Mouse (Mus musculus): ENCODE data around the gene Mroh2a.
A peak's percentile ranks its signal among the peaks of the same experiment; 100 is the strongest.

Mroh2a gene

DNA sequence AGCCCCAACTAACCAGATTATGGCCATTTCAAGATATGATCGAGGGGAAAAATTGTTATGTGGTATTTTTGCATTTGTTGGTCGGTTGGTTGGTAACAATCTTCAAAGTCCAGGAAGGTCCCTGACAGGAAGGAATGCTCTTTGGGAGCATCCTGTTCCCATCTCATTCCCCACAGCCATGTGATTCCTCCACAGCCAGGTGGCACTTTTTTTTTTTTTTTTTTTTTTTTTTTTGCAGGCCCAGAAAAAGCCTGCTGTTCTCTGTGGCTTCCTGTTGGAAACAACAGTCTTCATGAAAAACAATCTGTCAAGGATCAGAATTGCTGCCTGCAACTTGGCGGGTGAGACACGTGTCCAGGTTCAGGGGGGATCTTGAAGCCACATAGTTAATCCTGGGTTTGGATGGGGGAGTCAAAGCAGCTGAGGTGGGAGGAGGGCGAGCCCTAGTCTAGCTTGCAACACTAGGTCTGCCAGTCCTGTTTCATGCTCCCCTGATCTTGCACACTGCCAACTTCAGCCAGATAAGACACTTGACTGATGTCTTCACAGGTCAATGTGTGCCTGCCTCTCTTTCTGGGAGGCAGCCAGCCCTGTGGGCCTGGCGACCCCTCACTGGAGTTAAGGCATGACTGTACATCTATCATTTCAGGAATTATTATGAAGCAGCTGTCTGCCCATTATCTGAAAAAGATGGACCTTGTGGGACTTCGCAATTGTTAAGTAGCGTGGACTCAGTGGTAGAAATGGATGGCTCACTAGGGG, 32.3 kb downstream of the Mroh2a start:
- DNase-seq (ENCODE audit: low spot score), result no peak

DNA sequence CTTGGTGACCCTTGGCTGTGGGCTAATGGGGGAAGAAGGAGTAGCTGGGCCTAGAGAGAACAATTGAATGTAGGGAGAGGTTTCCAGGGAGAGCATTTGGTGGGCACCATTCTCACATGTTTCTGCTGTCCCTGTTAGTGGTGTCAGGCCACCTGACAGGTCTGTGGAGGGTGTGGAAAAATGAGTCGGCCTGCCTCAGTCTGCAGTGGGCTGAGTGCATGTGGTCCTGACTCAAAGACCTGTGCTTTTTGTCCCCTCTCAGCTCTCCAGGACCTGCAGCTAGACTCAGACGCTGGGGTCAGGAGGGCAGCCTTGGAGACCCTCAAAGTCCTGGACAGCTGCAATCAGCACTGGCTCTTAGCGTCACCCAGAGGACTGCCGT, 32.8 kb downstream of the Mroh2a start:
- no peak for DNase-seq (ENCODE audit: low spot score)

DNA sequence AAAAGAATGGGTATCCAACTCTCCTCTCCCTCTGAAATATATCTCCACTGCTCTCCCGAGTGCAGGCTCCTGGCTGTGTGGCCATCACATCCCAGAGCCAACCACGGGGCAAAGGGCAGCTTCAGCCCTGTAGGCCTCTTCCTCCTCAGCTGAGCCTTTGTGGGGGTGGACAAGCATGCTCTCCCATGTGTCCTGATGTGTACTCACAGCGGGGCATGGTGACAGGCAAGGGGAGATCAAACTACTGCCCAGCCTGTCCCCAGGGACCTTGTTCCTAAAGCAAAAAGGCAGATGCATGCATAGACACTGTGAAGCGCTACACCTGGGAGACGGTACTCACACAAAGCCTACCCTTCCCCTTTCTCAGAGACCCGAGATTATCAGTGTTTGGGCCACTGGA, 33.3 kb downstream of the Mroh2a start:
- DNase-seq (ENCODE audit: low spot score), result peak; percentile 31

DNA sequence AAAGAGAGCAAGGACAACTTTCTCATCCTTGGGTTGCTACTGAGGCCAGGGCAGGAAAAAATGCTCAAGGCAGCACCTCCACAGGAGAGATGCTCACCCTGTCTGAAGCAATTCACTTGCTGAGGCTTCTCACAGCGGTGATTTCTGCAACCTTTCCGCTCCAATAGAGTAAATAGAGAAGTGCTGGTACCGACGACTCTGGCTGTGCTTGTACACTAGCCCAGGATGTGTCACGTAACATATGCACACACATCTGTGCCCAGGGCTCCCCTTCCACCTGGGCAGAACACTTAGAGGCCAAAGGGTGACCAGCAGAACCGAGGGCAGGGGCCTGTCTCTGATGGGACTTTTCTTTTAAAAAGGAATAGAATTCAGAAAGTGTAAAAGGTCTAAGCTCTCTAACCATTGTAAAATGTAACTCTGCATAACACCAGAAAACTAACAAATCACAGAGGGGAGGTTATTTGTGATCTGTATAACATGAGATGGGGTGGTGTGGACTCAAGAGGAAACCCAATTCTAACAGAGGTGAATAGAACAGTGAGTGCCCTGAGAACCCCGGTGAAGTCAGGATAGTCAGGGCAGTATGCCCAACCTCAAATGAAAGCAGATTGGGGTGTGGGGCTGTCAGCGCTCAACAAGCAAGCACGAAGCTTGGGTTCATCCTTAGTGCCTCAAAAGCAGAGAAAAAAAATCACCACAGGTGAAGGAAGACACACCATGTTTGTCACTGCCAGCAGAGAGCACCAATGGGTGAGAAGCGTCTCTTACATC, 34.0 kb downstream of the Mroh2a start:
- no peak for DNase-seq (ENCODE audit: low spot score)

DNA sequence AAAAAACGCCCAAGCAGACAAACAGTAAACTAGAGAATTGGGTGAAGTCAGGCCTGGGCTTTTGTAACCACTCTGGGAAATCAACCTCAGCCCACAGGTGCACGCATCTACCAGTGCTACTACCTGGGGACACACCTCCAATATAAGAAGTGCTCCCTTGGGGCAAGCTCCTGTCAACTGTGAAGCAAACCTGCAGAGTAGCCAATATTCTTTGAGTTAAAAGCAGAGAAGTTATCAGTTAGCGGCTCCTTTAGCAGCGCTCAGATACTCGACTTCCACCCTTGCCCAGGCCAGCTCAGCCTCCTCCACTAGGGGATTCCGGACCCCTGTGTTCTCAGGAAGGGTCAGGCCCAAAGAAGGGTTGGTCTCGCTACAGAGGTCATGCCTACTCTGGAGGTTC, 34.9 kb downstream of the Mroh2a start:
- DNase-seq (ENCODE audit: low spot score), result no peak

DNA sequence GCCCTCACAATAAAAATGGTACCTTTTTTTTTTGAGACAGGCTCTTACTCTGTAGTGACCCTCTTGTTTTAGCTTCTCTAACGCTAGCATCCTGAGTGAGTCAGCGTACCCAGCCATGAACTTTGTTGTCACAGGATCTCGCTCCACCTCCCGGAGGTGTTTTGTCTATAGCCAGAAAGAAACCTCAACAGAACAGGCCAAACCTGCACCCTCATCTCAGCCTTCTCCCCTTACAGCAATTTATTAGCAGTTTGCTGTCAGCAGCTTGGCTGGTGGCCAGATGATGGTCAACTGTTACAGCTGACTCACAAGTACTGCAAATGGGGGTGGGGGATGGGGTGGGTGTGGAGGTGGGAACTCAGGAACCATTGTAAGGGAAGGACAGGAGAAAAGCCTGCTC, 35.5 kb downstream of the Mroh2a start:
- DNase-seq (ENCODE audit: low spot score), result no peak

DNA sequence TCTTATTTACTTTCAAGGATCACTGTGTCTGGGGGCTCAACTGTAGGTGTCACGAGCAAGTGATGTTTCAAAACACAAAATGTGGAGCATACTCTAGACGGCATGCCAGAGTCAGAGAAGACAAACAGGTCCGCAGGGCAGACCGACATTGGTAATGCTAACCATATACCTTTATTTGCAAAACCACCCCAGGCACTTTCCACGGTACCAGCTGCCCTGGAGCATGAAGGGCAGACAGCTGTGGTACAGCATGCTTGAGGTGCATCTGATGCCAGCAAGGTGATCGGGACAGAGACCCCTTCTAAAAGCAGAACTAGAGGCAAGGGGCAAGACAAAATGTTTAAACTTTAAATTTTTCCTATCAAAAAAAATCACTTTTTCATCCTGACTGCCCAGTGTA, 36.2 kb downstream of the Mroh2a start:
- no peak for DNase-seq (ENCODE audit: low spot score)

DNA sequence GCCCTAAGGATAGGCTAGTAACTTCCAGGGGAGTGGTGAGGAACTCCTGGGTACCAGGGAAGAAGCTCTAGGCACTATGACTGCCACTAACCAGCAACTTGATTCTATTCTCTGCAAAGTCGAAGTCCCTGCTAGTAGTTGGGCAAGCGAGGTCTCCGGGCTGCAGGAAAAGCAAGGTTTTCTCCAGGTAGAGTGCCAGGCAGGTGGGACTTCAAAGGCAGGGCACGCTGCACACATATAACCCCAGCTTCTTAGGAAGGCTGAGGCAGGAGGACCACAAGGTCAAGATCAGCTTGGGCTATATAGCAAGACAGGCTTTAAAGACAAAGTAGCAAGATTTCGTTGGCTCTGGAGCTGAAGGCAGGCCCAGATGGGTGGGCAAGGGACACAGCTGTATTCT, 37.0 kb downstream of the Mroh2a start:
- DNase-seq (ENCODE audit: low spot score), result no peak

DNA sequence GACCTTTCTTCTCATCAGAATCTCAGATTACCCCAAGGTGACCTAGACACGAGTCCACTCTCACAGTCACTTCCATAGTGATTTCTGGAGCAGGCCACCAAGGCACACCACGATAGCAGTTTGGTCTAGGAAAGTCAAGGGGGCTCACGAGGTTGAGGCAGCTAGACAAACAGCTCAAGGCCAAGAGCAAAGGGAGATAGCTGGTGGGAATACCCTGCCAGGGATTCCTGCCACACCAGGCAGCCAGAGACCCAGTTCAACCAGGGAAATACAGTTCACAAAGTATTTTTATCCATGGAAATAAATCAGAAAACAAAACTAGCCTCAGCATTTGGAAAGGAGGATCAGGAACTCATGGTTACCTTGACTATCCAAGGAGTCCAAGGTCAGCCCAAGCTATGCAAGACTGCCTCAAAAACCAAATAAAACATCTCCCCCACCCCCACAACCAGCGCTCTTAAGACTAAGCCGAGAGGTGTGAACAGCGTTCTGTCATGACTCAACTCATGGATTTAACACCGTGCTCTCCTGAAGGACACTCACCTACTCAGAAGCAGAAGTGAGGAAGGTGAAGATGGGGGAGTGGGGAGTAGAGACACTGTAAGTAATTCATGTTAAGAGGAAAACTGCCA, 37.6 kb downstream of the Mroh2a start:
- DNase-seq (ENCODE audit: low spot score), result no peak

DNA sequence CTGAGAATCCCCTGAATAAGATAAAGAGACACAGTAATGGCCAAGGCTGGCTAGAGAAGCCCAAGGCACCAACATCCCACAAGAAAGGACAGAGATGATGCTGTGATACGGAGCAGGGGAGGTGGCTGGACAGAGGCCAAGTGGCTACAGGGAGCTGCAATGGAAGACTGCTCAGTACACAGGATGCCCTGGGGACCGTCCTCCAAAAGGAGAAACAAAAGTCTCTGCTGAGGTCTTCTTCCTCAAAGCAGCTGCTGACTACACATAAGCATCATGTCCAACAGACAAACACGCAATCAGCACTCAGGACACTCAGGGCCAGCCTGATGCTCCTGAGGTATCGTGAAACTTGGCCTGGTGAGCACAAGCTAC, 38.1 kb downstream of the Mroh2a start:
- no peak for DNase-seq (ENCODE audit: low spot score)

DNA sequence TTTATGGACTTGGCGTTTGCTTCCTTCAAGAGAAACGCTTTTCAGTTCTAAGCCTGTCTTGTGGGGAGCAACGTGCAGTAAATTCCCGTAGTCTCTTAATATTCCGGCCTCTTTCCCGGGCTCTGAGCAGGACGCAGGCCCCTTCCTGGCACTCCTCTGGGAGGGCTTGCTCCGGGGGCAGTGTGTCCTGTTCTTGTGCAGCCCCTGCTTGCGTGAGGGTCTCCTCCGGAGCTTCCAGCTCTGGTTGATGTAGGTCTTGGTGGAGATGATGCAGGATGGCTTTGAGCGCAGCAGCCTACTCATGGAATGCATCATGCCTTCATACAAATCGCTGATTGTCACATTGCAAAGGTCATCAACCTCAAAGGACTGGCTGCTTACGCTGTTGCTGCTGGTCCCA, 39.3 kb downstream of the Mroh2a start:
- no peak for DNase-seq (ENCODE audit: low spot score)

DNA sequence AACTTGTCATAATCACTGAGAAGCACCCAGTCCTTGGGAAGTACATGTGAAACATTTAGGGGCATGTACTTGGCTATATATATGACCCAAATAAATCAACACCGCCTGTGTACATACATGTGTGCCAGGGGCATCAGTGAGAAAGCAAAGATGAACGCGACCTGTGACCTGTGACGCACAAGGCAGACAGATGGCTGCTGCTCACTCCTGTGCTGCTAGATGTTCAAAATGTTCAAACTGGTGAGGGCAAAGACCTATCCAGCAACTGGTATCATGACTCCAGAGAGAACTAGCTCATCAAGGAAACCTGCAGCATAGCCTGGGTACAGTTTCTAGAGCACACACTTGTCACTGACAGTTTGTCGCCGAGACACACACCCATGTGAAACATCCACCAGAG, 40.7 kb downstream of the Mroh2a start:
- DNase-seq (ENCODE audit: low spot score), result no peak

DNA sequence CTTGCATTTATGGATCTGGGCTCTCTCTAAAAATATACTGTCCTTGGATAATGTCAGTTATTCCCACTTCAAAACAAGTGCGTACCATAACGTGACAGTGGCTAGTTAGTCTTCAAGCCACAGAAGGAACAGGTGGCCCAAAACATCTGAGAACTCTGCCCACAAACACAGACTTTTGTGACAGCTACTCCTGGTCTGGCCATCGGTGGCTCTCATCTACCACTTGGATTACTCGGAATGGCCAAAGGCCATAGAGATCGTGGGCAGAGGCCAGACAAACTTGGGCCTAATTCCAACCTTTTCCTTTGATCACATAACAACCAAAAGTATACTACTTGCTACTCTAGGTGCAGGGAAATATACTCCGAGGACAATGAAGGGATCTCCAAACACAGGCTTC, 41.3 kb downstream of the Mroh2a start:
- DNase-seq (ENCODE audit: low spot score), result no peak

DNA sequence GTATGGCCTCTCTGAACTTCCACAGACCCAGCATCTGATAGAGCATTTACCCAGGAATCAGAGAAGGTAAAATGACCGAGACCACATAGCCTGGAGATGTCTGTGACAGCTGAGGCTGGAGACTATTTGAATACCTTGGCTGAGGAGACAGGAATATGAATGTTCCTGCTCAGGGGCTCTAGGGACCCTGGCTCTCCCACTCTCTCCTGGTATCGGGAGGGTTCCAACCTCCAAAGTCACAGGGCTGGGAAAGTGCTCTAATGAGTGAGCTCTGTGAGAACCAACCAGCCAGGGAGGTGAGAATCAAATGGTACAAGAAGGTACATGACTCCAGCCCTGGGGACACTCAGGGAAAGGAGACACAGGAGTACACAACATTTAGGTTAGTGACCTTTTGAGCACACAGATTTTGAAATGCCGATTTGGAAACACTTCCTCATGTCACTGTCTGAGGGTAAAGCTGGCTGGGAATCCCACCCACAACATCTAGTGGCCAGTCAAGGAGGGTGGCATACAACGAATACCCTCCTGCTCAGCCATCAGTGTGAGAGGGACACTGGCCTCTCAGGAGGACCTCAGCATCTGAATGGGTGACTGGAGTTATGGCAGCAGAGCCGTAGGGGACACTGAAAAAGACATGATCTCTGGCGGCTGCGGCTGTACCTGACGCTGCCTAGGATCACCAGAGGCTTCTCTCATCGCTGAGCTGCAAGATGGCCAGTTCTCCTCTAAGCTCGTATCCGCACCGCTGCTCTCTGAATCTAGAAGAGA, 42.9 kb downstream of the Mroh2a start:
- no peak for DNase-seq (ENCODE audit: low spot score)

DNA sequence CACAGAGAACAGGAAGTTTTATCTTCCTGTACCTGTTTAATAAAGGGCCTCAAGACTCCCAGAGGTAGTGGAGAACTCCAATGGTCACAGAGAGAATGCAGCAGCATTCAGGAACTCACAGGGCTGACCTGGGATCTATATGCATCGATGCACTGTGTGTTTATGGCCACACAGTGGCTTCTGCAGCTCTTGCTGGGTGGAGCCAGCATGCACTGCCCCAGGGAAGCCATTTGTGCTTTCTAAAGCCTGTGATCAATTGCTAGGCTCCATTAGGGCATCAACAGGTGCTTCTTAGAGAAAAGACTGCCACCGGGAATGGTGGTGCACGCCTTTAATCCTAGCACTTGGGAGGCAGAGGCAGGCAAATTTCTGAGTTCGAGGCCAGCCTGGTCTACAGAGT, 46.1 kb downstream of the Mroh2a start:
- DNase-seq (ENCODE audit: low spot score), result no peak

DNA sequence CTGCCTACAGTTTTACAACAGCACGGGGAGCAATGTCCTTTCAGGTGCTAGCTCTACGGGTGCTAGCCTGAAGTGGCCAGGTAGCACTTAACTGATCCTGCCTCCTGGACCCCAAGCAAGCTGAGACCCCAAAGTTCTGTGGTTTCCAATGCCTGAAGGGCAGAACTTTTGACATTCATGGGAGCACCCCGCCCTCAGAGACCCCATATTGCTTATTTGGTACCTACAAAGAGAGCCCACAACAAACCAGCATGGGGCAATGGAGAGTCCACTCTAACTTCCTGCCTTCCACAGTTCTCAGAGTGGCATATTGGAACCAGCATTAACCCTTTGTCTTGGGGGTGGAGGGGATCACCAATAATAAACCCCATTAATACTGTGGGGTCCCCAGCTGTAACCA, 46.5 kb downstream of the Mroh2a start:
- no peak for DNase-seq (ENCODE audit: low spot score)

DNA sequence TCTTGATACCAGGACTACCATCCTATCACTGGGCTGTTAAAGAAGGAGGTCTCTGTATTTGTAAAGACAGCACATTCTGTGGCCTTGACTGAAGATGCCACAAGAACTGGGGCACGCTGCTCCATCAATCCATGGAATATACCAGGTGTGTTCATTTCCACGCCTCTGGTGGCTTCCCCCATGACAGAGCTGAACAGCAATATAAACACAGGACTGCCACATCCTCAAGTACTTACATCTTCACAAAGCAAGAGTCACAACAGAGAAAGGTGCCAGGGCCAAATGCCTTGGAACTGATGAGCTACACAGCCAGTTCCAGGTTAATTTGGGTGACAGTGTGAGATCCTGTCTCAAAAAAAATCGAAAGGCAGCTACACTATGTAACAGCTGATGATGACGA, 47.0 kb downstream of the Mroh2a start:
- DNase-seq (ENCODE audit: low spot score), result no peak

DNA sequence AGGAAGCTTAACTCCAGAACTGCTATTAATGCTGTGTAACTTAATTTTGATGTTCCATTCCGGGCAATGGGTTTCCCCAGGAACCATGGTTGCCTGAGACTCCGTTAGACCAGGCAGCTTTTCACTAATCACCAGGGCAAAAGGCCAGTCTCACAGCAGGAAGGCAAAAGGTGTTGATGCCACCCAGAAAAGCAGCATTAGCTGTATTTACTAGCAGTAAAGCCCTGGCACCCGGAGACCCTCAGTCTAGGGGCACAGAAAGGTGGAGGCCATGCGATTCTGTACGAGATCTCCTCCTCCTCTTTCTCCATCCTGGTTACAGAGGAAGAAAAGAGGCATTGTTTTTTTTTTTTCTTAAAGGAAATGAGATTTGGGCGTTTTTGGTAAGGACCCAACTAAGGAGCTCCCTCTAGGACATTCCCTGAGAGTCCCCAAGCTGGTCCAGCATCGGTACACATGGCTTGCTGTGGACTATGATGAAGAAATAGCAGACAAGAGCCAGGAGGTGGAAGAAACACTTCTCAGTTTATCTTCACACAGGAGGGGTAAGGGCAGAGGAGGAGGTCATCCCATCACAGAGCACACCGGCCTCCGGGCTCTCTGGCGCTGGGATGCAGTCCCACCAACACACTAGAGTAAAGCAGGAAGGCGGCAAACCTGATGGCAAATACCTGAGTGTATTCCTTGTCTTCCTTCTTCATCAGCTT, 47.7 kb downstream of the Mroh2a start:
- DNase-seq (ENCODE audit: low spot score), result no peak

DNA sequence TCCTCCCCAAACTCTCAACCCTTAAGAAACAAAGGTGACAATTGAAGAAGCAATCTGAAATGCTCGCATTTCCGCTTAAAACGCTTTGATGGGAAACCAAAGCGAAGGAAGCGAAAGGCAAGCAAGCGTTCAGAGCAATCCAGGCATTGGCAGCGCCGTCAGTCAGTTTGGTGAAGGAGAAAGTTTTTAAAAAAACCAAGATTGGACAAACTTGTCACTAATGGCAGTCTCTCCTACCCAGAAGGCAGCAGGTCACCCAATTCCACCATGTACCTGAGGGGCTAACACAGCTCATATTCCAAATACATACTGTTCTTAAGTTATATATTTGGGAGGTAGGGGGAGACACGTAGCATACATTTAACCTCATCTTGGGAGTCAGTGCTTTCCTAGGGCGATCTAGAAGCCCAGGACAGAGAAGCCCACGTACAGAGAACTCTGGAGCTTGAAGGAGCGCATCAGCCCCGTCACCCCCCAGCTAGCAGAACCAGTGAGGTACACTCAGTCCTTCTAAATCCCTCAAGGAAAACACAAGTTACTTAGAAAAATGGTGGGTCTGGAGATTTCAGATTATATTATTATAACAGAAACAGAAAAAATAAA, 48.4 kb downstream of the Mroh2a start:
- DNase-seq (ENCODE audit: low spot score), result no peak

DNA sequence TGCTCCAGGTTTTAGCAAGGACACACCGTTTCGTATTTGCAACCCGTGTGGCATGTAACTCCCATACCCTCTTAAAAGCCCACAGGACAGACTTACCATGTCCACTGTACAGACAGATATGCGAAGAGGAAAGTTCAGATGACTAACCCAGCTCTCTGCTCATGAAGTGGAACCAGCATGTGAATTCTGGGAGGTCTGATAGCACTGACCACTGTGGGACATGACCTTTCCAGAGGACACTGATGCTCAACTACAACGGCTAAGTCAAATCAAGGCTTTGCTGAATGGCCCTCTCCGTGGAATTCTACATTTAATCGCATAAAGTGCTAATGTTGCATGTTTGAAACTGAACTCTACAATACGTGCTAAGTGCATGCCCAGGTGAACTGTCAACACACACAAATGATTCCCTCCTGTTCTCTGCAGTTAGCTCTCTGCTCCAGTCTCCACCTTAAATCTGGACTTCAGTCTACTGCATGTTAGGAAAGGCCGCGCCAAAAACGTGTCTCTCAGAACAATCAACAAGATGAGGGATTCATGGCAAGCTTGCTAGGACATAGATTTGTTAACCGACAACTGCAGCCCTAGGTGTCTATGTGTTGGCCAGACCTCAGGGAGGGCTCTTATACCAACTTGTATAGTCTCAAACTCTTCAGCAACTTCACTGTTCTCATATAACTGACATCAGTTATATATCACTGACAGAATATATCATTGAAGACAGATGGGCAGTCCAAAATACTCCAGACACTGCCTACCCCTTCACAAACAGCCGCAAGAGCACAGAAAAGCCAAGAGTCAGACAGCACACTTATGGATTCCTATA, 49.1 kb downstream of the Mroh2a start:
- peak; percentile 29 for DNase-seq (ENCODE audit: low spot score)
